Mouse (Mus musculus): ENCODE results near the gene Sarm1.

Sarm1 gene

GRCm38 (mm10) chr11:78463286-78464036 is 34.1 kb downstream of the Sarm1 start:
- DNase-seq (ENCODE audit: low spot score in 2 of 2): no peak

GRCm38 (mm10) chr11:78462669-78463068 is 34.9 kb downstream of the Sarm1 start:
- DNase-seq (ENCODE audit: low spot score in 2 of 2): no peak

- no peak for DNase-seq (ENCODE audit: low spot score in 2 of 2)
Observed at GRCm38 (mm10) chr11:78461894-78462293, 35.7 kb downstream of the Sarm1 start.

DNA sequence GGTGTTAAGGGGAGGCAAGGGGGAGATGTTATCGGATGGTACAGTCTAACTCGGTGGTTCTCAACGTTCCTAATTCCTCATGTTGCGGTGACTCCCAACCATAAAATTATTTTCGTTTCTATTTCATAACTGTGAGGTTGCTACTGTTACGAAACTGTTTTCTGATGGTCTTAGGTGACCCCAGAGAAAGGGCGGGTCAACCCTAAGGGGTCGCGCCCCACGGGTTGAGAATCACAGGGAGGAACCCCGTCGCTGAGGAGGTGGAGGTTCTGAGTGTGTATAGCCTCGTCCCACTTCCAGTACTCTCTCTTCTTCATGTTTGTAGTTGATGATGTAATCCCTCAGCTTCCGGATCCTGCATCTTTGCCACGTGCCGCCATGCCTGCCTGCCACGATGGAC is 38.8 kb downstream of the Sarm1 start:
- no peak for DNase-seq (ENCODE audit: low spot score in 2 of 2)

DNA sequence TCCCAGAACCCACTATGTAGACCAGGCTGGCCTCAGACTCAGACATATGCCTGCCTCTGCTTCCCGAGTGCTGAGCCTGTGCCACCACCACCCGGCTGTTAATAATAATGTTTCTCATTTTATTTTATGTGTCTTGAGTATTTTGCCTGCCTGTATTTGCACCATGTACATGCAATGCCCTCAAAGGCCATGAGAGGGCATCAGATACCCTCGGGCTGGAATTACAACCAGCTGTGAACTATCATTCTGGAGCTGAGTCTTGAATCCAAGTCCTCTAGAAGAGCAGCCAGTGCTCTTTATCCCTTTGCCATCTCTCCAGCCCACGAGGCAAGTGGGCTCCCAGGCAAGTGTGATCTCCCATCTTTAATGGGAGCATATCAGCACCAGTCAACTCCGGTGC is 42.2 kb downstream of the Sarm1 start:
- no peak for DNase-seq (ENCODE audit: low spot score in 2 of 2)

GRCm38 (mm10) chr11:78454276-78454675 is 43.3 kb downstream of the Sarm1 start:
- no peak for DNase-seq (ENCODE audit: low spot score in 2 of 2)

DNA sequence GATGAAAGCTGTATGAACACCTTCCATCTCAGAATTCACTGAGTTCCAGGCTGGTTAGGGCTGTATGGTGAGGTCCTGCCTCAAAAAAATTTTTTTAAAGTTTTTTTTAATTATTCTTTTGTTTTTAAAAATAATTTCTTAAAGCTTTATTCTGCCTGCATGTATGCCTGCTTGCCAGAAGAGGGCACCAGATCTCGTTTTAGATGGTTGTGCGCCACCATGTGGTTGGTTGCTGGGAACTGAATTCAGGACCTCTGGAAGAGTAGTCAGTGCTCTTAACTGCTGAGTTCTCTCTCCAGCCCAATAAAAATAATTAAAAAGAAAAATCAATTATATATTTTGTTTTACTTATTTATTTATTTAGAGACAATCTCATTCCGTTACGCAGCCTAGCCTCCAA is 43.9 kb downstream of the Sarm1 start:
- peak; percentile 39 to 56 for DNase-seq (ENCODE audit: low spot score in 2 of 2)

- no peak for DNase-seq (ENCODE audit: low spot score in 2 of 2)
Observed at GRCm38 (mm10) chr11:78450337-78450736, 47.2 kb downstream of the Sarm1 start.

DNA sequence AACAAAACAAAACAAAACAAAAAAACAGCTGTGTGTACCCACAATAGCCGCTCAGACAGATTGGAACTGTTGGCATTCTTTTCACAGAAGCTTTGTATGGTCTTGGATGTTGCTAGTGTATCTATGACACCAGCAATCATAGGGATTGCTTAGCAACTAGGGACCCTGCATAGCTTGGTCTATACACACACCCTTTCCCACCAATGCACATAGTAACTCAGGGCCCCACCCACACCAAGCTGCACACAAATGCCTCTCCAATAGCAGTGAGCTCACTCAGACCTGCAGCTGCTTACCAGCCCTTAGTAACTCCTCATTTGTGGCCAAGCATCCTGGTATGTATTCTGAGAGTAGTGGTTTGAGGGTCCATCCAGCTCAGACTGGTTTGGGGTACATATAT is 49.3 kb downstream of the Sarm1 start:
- DNase-seq (ENCODE audit: low spot score in 2 of 2): no peak

DNA sequence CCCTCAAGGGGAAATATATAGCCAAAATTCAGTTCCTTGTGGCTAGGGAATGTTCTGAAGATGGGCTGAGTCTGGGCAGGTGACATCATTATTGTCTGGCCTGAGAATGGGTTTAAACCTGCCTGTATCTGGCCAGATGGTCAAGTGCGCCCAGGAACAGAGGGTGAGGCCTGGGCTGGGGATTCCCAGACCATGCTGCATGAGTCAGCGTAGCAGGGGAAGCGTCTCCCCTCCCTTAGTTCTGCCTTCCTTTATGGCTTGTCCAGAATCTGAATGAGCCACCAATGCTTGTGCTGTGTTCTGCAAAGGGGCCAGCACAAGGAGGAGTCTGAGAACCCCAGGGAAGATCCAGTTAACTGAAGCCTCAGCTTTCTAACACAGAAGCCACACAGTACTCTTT is 50.4 kb downstream of the Sarm1 start:
- DNase-seq (ENCODE audit: low spot score in 2 of 2): no peak

- DNase-seq (ENCODE audit: low spot score in 2 of 2): no peak
Observed at GRCm38 (mm10) chr11:78443115-78443514, 54.4 kb downstream of the Sarm1 start.

DNA sequence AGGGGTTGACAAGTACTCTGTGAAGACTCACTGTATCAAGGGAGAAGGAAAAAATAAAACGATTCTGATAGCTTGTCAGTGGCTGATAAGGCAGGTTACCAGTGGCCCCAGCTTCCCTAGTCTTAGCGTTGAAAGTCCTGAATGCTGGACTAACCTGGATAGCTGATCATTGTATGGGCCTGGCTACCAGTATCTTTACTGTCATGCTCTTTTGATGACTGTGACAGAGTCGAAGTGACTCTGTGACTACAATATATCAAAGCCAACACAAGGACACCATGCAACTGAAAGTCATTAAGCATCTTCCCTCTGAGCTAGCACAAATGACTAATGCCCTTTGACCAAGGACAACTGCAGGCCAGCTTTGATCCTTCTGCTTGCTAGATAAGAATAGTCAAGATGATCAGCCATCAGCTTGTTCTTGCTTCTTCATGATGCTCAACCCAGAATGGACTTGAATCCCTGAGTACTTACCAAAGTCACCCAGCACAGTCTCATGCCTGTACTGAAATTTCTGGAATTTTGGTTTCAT is 59.1 kb downstream of the Sarm1 start:
- no peak for DNase-seq (ENCODE audit: low spot score in 2 of 2)

DNA sequence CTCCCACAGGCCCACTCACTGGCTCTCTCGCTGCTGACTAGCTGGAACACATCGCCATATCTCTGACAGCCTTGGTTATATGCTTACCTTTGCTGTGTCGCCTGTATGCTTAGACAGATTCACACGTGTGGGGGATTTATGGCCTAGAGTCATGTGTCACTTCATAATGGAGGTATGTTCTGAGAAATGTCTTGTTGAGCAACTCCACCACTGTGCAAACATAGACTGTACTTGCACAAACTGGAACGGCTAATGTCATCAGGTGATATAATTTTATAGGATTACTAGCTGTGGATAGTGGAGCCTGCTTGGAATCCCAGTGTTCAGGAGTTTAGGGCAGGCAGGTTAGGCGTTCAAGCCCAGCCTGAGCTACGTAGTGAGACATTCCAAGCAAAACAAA is 60.4 kb downstream of the Sarm1 start:
- no peak for DNase-seq (ENCODE audit: low spot score in 2 of 2)

DNA sequence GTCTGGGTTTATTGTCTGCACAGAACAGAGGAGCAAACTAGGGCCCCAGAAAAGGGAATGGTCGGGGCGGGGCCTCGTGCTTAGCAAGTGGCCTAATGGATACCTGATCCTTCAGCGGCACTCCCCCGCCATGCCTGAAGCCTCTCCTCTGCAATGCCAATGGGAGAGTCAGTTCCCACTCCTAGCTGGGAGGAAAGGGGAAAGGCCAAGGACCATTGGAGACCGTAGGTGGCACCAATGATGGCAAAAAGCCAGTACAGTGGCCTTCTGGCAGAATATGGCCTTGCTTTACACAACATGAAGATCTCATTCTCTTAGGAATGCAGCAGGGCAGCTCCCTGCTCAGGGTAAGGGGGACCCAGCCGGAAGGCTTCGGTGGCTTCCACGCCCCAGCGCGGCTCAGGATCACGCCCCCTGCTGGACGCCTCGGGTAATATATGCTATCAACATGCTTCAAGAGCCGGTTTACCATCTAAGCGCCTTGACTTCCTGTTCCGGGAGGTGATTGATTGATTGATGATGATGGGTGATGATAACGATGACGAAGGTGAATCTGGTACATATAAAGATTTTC is 61.7 kb downstream of the Sarm1 start:
- no peak for DNase-seq (ENCODE audit: low spot score in 2 of 2)

- no peak for DNase-seq (ENCODE audit: low spot score in 2 of 2)
Observed at GRCm38 (mm10) chr11:78434052-78434451, 63.5 kb downstream of the Sarm1 start.

DNA sequence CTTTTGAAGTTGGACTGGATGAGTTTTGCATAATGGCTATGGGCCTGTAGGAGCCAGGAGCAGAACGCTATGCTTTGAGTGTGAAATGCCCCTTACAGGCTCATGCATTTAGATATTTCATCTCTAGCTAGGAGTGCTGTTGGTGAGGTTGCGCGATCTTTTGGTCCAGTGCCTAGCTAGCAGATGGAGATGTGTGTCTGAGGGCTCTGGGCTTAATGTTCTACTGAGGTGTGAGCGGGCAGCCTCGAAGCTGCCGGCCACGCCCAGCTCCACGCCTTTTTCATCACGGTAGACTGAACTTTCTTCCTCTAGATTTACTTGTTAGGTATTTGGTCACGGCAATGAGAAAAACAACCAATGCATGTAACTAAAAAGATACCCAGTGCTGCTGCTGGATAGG is 66.4 kb downstream of the Sarm1 start:
- no peak for DNase-seq (ENCODE audit: low spot score in 2 of 2)

DNA sequence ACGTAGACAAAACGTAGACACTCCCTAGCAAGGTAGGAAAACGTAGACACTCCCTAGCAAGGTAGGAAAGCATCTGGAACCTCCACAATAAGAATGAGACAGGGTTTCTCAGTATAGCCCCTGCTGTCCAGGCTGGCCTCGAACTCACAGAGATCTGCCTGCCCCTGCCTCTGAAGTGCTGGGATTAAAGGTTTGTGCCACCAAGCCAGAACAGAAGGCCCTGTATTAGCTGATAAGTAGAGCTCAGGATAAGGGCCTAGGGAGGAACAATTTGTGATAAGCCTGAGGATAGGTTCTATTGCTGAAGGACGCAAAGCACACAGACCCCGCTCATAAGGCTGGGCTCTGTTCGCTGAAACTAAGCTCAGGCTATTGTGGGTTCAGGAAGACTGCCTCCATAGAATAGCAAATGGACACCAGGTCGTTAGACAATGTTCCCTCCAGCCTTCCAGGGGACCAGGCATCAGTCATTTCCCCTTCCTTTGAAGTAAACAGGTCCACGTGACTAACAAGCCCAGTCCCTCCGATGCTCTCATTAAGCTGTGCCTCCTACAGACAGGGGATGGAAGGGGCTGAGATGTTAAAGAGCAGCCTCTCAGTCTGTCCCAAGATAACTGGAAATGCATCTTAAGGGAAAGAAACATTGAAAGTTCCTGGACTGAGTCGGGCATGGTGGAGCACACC is 67.2 kb downstream of the Sarm1 start:
- no peak for DNase-seq (ENCODE audit: low spot score in 2 of 2)

- no peak for DNase-seq (ENCODE audit: low spot score in 2 of 2)
Observed at GRCm38 (mm10) chr11:78428309-78428708, 69.2 kb downstream of the Sarm1 start.

- DNase-seq (ENCODE audit: low spot score in 2 of 2): no peak
Observed at GRCm38 (mm10) chr11:78427655-78428054, 69.9 kb downstream of the Sarm1 start.

GRCm38 (mm10) chr11:78425572-78425971 is 72.0 kb downstream of the Sarm1 start:
- no peak for DNase-seq (ENCODE audit: low spot score in 2 of 2)

DNA sequence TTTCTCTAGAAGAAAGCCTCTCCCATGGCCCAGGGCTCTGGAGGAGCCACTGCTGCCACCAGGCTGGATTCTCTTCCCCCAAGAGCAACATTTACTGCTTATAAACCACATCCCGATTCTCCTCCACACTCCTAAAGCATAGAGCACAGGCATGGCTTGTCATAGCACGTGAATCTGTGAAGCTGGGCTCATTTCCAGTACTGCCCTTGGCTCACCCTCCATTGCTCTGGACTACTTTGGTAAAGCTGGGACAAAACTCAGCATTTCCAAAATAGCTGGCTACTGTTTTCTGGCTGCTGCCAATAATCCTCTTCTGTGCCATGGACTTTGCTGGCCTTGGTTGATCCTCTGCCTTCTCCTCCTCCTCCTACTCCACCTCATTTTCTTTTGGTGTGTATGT is 73.2 kb downstream of the Sarm1 start:
- no peak for DNase-seq (ENCODE audit: low spot score in 2 of 2)
